Mouse (Mus musculus) thymus, adult 2 months (tissue): ENCODE data around the gene Tbcc.

ENCODE experiments used
- CTCF ChIP-seq: fragments of 200-500 bp; IDR thresholded peaks from 2 replicates; pipeline ENCODE4 v1.5.1; 2012; ENCODE audit warnings: mild to moderate bottlenecking, control low read depth, low read length, moderate library complexity, borderline replicate concordance; ENCODE audit not compliant: control insufficient read depth, poor library complexity, insufficient read depth; ENCODE audit errors: extremely low read depth
- POLR2A ChIP-seq: fragments of 200-500 bp; IDR thresholded peaks from 2 replicates; pipeline ENCODE4 v1.6.1; 2012; ENCODE audit warnings: mild to moderate bottlenecking, low read length, control low read depth, moderate library complexity; ENCODE audit not compliant: control insufficient read depth, poor library complexity, insufficient read depth; ENCODE audit errors: extremely low read depth

GRCm38 (mm10) chr17:46855328-46856106 lies 35.0 kb upstream of the Tbcc start:
- TF ChIP-seq CTCF, result no peak
- TF ChIP-seq POLR2A, result no peak
